Mouse (Mus musculus) T-helper 17 cell (primary cell): ENCODE data around the gene Peg10.

Experiments used
- in situ Hi-C, 2 experiments: fragments of 300-600 bp; cut with MboI, MseI; formaldehyde crosslinking; loops; 1 replicate in 1 of 2; 2 replicates in 1 of 2; pipeline ENCODE4 v1.15.1; 2025; ENCODE audit warnings: high pct_unique_total_duplicates in 2 of 2

The Peg10 gene

DNA sequence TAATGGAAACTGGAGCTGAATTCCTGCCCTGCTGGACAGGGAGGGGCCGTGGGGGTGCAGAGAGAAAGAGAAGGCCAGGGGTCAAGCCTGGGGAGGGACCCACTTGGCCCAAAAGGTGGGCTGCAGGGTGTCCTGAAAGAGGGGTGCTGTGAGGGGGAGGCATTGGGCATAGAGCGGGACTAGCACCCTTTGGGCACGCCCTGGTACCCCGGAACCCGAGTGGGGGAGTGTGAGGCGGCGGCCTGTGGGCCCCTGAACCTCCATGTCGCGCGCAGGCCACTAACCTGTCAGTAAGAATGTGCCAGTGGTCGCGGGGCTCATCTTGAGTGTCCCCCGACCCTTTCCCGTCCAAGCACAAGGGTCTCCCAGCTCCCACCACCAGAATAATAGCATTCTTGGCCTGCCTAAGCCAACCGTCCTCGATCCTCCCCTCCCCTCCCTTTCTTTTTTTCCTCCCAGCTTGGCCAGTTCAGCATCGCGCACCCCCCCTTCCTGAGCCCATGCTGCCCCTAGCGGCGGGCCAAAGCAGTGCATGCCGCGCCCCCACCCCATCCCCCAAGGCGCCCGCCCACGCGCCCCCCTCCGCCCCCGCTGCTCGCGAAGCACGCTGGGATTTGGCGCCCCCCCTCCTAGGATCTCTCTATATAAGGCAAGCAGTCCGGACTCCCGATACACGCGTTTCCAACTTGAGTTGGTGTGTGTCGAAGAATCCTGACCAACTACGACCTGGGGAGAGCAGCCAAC is at the start of gene Peg10, which contains the start of gene Sgce:
Peg10 (plus strand) TSS at position 611 of the 744 bp plus-strand sequence.
Sgce (minus strand) TSS at position 512 of the 744 bp plus-strand sequence.
- in situ Hi-C loops, result no loop called here

DNA sequence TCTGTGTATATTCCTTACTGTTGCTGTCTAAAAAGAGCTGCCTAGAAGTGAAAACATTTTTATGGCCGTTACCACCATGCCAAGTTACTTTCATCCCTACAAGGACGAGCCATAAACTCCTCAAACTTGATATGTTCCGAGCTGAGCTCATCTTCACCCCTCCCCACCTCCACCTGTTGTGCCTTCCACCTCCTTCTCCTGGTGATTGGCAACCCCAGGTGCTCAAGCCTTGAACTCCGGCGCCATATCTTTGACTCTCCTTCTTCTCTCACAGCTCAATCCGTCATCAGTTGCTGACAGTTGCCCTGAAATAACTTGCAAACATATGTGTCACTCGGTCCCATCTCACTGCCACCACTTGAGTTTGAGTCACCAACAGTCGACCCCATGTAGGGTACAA is 45.5 kb upstream of the Peg10 start:
- in situ Hi-C loops, result no loop called here

GRCm38 (mm10) chr6:4703908-4704307 is 43.2 kb upstream of the Peg10 start:
- in situ Hi-C loops, result no loop called here

GRCm38 (mm10) chr6:4706415-4706814 is 40.7 kb upstream of the Peg10 start:
- in situ Hi-C loops, result no loop called here

DNA sequence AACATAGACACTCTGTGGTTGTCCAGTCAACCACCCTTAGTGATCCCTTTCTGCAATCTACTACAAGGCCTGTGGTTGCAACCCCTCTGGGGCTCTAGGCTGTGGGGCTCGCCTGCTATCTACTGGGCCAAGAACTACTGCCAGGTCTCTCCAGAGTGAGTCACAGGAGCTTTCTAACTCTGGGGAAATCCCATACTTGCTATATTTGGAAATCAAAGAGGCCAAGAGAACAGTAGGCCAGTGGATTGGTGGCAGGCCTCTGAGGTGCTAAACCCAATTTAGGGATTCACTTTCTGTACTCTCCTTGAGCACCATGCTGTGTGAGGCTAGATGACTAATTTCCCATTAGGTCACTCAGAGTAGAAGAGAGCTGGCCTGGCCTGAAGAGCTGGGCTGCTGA is 38.1 kb upstream of the Peg10 start:
- in situ Hi-C loops, result no loop called here

DNA sequence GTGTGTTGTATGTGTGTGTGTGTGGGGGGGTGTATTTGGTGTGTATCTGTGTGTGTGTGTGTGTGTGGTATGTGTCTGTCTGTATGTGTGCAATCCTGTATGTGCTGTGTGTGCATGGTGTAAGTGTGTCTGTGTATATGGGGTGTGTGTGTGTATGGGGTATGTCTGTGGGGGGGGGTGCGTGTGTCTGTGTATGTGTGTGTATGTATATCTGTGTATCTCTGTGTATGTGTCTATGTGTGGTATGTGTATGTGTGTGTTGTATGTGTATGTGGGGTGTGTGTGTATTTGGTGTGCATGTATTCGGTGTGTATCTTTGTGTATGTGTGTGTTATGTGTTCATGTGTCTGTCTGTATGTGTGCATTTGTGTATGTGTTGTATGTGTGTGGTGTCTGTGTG is 30.9 kb upstream of the Peg10 start:
- in situ Hi-C loops, result no loop called here

GRCm38 (mm10) chr6:4717344-4717743 is 29.8 kb upstream of the Peg10 start:
- in situ Hi-C loops, result no loop called here

- in situ Hi-C loops, result no loop called here
Observed at GRCm38 (mm10) chr6:4722142-4722541, 25.0 kb upstream of the Peg10 start.

- in situ Hi-C loops, result no loop called here
Observed at GRCm38 (mm10) chr6:4722739-4723138, 24.4 kb upstream of the Peg10 start.

DNA sequence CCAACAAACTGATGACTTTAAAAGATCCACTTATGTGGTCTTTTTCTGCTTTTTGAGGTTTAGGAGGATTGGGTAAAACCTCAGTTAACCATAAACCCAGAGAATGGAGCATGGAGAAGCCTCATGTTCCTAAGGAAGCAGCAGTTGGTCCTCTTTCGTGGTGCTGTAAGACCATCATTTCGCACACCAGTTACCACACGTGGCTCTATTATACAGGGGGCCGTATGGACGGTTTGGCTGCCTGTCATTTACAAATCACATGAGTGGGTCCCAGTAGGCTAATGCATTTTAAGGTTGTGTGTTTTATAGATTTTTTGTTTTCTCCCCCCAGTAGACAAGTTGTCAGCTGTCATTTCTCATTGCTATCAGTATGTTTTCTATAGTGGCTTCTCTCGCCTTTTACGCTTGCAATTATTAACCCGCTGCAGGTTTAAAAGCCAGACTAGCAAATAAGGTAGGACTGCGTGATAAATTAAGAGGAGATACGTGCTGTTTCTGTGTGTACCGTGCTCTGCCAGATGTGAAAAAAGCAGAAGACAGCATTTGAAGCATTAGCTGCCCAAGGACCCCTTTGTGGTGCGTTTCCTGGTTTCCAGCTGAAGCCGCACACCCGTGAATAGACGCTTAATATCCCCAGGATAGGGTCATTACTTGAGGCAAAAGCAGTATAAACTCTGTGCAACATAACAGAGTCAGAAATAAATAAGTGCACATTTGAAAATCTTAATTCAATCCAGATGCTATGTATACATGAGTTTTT is 22.9 kb upstream of the Peg10 start:
- in situ Hi-C loops, result no loop called here

DNA sequence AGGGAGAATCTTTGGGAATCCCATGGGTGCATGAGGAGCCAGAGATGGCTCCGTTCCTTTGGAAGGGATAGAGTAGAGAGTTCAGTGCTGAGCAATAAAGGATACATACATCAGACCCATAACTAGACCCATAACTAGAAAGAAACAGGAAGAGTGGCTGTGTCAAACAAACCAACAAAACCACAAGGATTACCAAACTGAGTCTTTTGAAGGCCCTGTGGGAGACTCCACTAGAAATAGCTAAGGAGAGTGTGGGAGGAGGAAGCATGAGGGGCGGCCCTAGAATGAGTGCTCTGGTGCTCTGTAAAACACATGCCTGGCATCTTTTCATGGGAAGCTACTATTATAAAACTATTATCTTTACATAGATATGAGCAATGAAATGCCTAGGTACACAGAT is 18.8 kb upstream of the Peg10 start:
- in situ Hi-C loops, result no loop called here

DNA sequence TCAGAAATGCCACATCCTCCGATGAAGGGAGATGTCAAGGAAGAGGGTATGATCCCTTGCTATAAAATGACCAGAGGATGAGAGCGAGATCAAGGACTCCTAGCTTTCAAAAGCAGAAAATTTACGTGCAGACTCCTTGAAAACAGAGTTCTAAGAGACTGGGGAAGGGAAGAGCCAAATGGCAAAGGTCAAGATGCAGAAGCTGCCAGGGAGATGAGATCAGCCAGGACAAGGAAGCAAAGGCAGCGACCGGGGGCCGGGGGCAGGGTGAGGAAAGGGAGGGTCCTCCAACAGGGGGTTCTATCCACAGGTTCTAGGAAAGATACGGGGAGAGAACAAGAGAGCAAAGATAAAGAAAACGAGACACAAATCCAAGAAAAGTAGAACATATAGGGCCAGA is 15.4 kb upstream of the Peg10 start:
- in situ Hi-C loops, result no loop called here

- in situ Hi-C loops, result no loop called here
Observed at GRCm38 (mm10) chr6:4733208-4733607, 13.9 kb upstream of the Peg10 start.

DNA sequence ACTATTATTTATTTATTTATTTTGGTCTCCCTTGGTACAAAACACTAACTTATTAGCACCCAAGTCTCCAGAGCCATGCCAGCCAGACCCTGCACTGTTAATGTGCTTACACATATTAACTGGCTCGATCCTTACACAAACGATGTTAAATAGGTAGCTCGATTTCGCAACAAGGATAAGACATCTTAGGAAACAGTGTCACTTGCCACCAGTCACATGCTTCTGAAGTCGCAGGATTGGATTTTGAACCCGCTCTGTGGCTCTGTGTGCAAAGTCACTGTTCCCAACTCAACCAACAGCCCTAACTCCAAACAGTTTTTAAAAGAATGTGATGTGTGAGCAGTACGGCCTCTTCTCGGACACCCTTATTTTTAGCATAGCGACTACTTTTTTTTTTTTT is 10.7 kb upstream of the Peg10 start:
- in situ Hi-C loops, result no loop called here

- in situ Hi-C loops, result no loop called here
Observed at GRCm38 (mm10) chr6:4738034-4738629, 9.0 kb upstream of the Peg10 start.

DNA sequence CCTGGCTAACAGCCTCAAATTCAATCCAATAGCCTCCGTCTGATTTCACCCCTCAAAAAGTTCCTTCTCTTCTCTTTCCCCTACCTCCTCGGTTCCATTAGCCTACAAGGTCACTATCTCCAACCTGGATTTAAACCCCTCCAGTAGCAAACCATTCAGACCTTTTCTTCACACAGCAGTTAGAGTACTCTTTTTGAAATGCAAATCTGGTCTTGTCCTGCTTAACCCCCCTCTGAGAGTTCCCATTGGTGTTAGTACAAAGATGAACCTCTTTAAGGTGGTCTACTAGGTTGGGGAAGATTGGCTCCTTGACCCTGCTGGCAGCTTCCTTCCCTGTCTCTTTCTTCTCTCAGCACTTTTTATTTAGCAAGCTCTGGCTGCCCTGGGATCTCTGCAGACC is 8.4 kb upstream of the Peg10 start:
- in situ Hi-C loops, result no loop called here

- in situ Hi-C loops, result no loop called here
Observed at GRCm38 (mm10) chr6:4739522-4740355, 7.4 kb upstream of the Peg10 start.

- in situ Hi-C loops, result no loop called here
Observed at GRCm38 (mm10) chr6:4740511-4740910, 6.6 kb upstream of the Peg10 start.

- in situ Hi-C loops, result no loop called here
Observed at GRCm38 (mm10) chr6:4746036-4746695, 940 bp upstream of the Peg10 start.

DNA sequence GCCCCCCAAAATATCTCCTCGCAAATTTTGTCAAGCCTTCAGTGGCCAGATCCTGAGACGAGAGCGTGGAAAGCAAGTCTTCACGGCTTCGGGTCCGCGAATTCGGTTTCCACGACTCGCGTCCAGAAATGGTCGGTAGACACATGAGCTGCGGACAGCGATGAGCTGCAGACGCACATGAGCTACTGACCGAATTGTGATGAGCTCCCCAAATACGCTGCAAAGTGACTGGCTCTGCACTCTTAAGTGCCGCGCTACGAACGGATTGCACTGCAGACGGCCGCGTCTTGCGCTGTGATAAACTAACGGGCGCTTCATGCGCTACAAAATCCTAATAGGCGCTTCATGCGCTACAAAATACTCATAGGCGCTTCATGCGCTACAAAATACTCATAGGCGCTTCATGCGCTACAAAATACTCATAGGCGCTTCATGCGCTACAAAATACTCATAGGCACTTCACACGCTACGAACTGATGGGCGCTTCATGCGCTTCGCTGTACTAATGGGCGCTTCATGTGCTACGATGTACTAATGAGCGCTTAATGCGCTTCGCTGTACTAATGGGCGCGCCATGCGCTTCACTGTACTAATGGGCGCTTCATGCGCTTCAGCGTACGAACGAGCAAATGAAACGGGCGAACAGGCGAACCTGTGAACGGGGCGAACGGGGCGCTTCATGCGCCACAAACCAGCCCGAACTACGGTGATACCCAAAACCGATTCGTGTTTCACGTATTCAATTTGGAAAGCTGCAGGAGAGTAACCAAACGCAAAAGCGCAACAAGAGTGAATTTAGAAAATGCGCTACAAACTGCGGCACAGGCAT is 785 bp downstream of the Peg10 start:
- in situ Hi-C loops, result no loop called here
